Mouse (Mus musculus) hindbrain, embryonic 12.5 days (tissue): Measurements from ENCODE around the gene Bag3. TPM values are rescaled to one million over a fixed set of nuclear protein-coding genes. Genes with fewer than 3 reads are reported as not detected.
A peak's percentile ranks its signal among the peaks of the same experiment; 100 is the strongest.
"Not testable (repeated sequence)": the region's sequence is repeated elsewhere in the genome, so short reads cannot be mapped to it uniquely, and the experiment has no call there.

Experiments used
- ATAC-seq: fragments of 200-750 bp; cut with Nextera tagmentation; 2 replicates; pipeline ENCODE4 v1.8.0; 2017; ENCODE audit warnings: moderate TSS enrichment; ENCODE audit not compliant: low FRiP score
- H3K27ac ChIP-seq: fragments of 300-500 bp; sonication (generic); 2 replicates; pipeline ENCODE4 v1.5.1; 2016; ENCODE audit warnings: mild to moderate bottlenecking
- H3K27me3 ChIP-seq: fragments of 300-500 bp; sonication (generic); 2 replicates; pipeline ENCODE4 v1.6.1; 2016; ENCODE audit warnings: mild to moderate bottlenecking
- H3K36me3 ChIP-seq: fragments of 300-500 bp; sonication (generic); 2 replicates; pipeline ENCODE4 v1.6.1; 2016; ENCODE audit warnings: mild to moderate bottlenecking
- H3K4me1 ChIP-seq: fragments of 300-500 bp; sonication (generic); 2 replicates; pipeline ENCODE4 v1.6.1; 2016
- H3K4me2 ChIP-seq: fragments of 300-500 bp; sonication (generic); replicated peaks from 2 replicates; pipeline ENCODE4 v1.6.1; 2016; ENCODE audit warnings: mild to moderate bottlenecking
- H3K4me3 ChIP-seq: fragments of 300-500 bp; sonication (generic); 2 replicates; pipeline ENCODE4 v1.5.1; 2016; ENCODE audit warnings: mild to moderate bottlenecking
- H3K9ac ChIP-seq: fragments of 300-500 bp; sonication (generic); 2 replicates; pipeline ENCODE4 v1.6.1; 2016; ENCODE audit warnings: mild to moderate bottlenecking, moderate library complexity
- H3K9me3 ChIP-seq: fragments of 300-500 bp; sonication (generic); replicated peaks from 2 replicates; pipeline ENCODE4 v1.6.1; 2016; ENCODE audit warnings: mild to moderate bottlenecking
- WGBS: fragments of 180-500 bp; shearing (Covaris S2); methylation state at CpG from one replicate; pipeline ENCODE4 v1.1.7; 2016; 5-methylcytosine and 5-hydroxymethylcytosine counted together
- polyA plus RNA-seq: library from polyadenylated mRNA; unstranded; fragments of >200 nt; fragmentation: Nextera tagmentation; extraction: Ambion mirVana; gene quantifications from 2 replicates; pipeline ENCODE4 v1.2.1, GENCODE M21; 2016

Gene Bag3
- polyA plus RNA-seq, 1 experiment from 2014 or later = 6.4 TPM

GRCm38 (mm10) chr7:128551087-128551457 is 27.7 kb downstream of the Bag3 start:
- no peak for ATAC-seq
- H3K4me1 ChIP-seq = peaks cover 28% of the 10 kb centered on the region
- H3K27me3 ChIP-seq = no peaks in the 10 kb centered on the region
- 61% methylated on average over 3 of the region's 3 CpGs for WGBS
- no peak overlapping the region for H3K9ac ChIP-seq
- no peaks in the 10 kb centered on the region for H3K9me3 ChIP-seq
- no peak overlapping the region for H3K4me3 ChIP-seq
- peak overlapping the region; percentile 68; the same call in 1 of the 2 replicates for H3K27ac ChIP-seq
- peaks cover 5% of the 10 kb centered on the region; the same call in 1 of the 2 replicates for H3K36me3 ChIP-seq
- H3K4me2 ChIP-seq = no peak overlapping the region

- no peaks in the 10 kb centered on the region for H3K9me3 ChIP-seq
- WGBS = 45% methylated on average over 3 of the region's 3 CpGs
- no peak overlapping the region for H3K9ac ChIP-seq
- no peak for ATAC-seq
- H3K4me3 ChIP-seq = no peak overlapping the region
- no peak overlapping the region for H3K4me2 ChIP-seq
- H3K27me3 ChIP-seq = no peaks in the 10 kb centered on the region
- no peak overlapping the region for H3K27ac ChIP-seq
- no peaks in the 10 kb centered on the region for H3K36me3 ChIP-seq
- peaks cover 28% of the 10 kb centered on the region for H3K4me1 ChIP-seq
These were observed 29.8 kb downstream of the Bag3 start for GRCm38 (mm10) chr7:128553105-128553705.

GRCm38 (mm10) chr7:128554502-128554901 is 31.1 kb downstream of the Bag3 start:
- 83% methylated on average over 6 of the region's 6 CpGs for WGBS
- no peak for ATAC-seq

DNA sequence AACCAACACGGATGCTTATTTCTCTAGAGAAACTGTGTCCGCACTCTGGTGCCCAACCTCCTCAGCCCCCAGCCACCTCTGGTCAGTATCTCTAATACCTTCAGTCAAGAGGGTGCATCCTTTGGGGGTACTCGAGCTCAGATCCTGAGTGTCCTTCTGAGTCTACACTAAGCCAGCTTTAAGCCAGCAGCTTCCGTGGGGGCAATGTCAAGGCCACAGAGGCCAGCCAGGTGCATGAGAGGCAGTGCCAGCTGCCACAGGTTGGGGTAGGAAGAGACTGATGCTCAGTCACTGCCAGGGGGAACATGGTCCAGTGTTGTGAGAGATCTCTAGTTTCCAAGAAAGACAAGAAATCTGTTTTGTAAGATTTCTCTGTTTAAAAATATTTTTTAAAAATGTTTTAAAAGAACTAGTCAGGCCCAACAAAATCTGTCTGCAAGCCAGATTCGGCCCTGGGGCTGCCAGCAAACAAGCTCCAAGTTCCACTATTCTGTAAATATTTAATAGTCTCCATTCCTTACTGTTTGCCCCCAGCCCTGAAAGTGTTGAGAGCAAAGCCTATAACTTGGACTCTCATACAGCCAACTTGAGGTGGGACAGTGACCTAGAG is 31.8 kb downstream of the Bag3 start:
- ATAC-seq = no peak
- H3K9ac ChIP-seq = no peak overlapping the region
- peaks cover 17% of the 10 kb centered on the region for H3K4me1 ChIP-seq
- H3K4me3 ChIP-seq = no peak overlapping the region
- H3K9me3 ChIP-seq = no peaks in the 10 kb centered on the region
- no peak overlapping the region for H3K4me2 ChIP-seq
- H3K36me3 ChIP-seq = no peaks in the 10 kb centered on the region
- no peak overlapping the region for H3K27ac ChIP-seq
- 82% methylated on average over 5 of the region's 5 CpGs for WGBS
- H3K27me3 ChIP-seq = no peaks in the 10 kb centered on the region

More at GRCm38 (mm10) chr7:128554502-128554901, 31.1 kb downstream of the Bag3 start:
- Histone ChIP-seq H3K27ac (no peak overlapping the region), H3K4me1 (peaks cover 24% of the 10 kb centered on the region), H3K4me2 (no peak overlapping the region), H3K36me3 (no peaks in the 10 kb centered on the region), H3K27me3 (no peaks in the 10 kb centered on the region), H3K4me3 (no peak overlapping the region), H3K9ac (no peak overlapping the region), H3K9me3 (no peaks in the 10 kb centered on the region)

DNA sequence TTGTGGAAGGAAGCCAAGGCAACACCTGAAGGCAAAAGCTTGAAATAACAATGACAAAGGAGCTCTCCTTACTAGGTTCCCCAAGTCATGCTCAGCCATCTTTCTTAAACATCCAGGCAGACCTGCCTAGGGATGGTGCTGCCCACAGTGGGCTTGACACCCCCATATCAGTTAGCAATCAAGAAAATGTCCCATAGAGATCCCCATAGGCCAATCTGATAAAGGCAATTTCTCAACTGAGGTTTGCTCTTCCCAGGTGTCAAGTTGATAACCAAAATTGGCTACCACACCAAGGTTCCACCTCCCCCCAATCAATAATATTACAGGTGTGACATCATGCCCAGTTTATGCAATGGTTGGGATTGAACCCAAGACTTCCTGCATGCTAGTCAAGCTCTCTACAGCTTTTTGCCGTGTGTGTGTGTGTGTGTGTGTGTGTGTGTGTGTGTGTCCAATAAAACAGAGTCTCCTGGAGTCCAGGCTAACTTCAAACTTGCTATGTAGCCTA is 33.6 kb downstream of the Bag3 start:
- Histone ChIP-seq H3K4me1 (0 out of 2 replicates have a peak, but pooled peaks cover 3% of the 10 kb centered on the region), H3K36me3 (no peaks in the 10 kb centered on the region), H3K27ac (no peak overlapping the region), H3K27me3 (no peaks in the 10 kb centered on the region), H3K4me3 (no peak overlapping the region), H3K9ac (no peak overlapping the region), H3K9me3 (no peaks in the 10 kb centered on the region), H3K4me2 (no peak overlapping the region)
- no peak for ATAC-seq
- 77% methylated on average over 1 of the region's 1 CpGs for WGBS

- H3K4me2 ChIP-seq = no peak overlapping the region
- H3K9ac ChIP-seq = no peak overlapping the region
- no peaks in the 10 kb centered on the region for H3K36me3 ChIP-seq
- H3K27me3 ChIP-seq = no peaks in the 10 kb centered on the region
- no peak overlapping the region for H3K27ac ChIP-seq
- no peaks in the 10 kb centered on the region for H3K4me1 ChIP-seq
- no peak for ATAC-seq
- H3K9me3 ChIP-seq = no peaks in the 10 kb centered on the region
- H3K4me3 ChIP-seq = no peak overlapping the region
- WGBS = 40% methylated on average over 4 of the region's 4 CpGs
These were observed 40.0 kb downstream of the Bag3 start for GRCm38 (mm10) chr7:128563373-128563772.

DNA sequence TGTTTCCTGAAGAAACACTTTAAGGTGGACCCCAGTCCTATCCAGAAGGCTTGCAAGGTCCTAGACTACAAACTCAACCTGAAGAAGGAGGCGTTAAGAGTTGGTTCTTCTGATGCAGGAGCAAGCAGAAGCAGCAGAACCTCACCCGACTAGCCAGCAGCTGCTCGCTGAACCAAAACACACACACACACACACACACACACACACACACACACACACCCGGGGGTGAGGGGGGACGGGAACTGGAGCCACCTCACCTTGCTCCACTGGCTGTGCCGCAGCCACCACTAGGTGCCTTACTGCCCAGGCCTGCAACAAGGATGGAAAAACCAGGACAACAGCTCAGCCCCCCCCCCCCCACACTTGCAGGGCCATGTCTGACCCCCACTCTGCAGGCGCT is 42.9 kb downstream of the Bag3 start:
- 80% methylated on average over 5 of the region's 7 CpGs for WGBS
- H3K36me3 ChIP-seq = no peaks in the 10 kb centered on the region
- H3K4me3 ChIP-seq = no peak overlapping the region
- no peak for ATAC-seq
- H3K4me1 ChIP-seq = no peaks in the 10 kb centered on the region
- H3K9me3 ChIP-seq = no peaks in the 10 kb centered on the region
- H3K27me3 ChIP-seq = no peaks in the 10 kb centered on the region
- no peak overlapping the region for H3K9ac ChIP-seq
- no peak overlapping the region for H3K4me2 ChIP-seq
- H3K27ac ChIP-seq = no peak overlapping the region

DNA sequence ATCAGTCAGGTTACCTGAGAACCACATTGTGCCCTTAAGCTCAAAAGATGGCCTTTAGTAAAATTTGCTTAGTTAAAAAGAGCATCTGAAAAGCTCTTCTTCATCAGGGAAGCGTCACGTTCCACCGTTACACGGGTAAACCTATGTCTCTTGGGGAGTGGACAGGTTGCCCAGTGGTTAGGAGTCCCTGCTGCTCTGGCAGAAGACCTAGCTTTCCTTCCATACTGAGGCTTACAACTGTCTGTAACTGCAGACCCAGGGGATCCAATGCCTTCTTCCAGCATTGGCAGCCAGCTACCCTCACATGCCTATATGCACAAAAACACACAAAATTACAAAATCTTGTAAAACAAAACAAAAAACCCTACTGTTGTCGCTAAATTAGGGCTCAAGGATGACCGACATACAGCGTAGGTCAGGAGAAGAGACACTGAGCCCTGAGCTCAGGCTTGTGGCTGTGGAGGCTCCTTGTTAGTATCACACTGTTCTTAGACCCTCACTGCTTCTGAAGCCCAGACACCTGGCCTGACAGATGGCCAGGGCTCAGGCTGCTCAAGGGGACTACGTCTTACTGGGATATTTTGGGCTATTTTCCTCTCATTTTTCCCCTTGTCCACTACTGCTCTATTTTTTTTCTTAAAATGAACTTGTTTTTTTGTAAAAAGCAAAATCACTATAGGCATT is 44.3 kb downstream of the Bag3 start:
- H3K27ac ChIP-seq = no peak overlapping the region
- H3K9me3 ChIP-seq = no peaks in the 10 kb centered on the region
- no peak overlapping the region for H3K4me3 ChIP-seq
- no peak overlapping the region for H3K4me2 ChIP-seq
- H3K36me3 ChIP-seq = no peaks in the 10 kb centered on the region
- no peak for ATAC-seq
- no peaks in the 10 kb centered on the region for H3K4me1 ChIP-seq
- H3K9ac ChIP-seq = no peak overlapping the region
- WGBS = 90% methylated on average over 8 of the region's 8 CpGs
- no peaks in the 10 kb centered on the region for H3K27me3 ChIP-seq

DNA sequence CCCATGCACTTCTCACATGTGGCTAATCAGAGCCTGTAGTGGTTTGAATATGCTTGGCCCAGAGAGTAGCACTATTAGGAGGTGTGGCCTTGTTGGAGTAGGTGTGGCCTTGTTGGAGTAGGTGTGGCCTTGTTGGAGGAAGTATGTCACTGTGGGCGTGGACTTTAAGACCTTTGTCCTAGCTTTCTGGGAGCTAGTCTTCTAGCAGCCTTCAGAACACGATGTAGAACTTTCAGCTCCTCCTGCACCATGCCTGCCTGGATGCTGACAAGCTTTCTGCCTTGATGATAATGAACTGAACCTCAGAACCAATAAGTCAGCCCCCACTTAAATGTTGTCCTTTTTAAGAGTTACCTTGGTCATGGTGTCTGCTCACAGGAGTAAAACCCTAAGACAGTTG is 46.0 kb downstream of the Bag3 start:
- H3K4me3 ChIP-seq, H3K4me1 ChIP-seq, ATAC-seq, H3K4me2 ChIP-seq, H3K27me3 ChIP-seq, H3K36me3 ChIP-seq, H3K9ac ChIP-seq, H3K9me3 ChIP-seq, H3K27ac ChIP-seq: not testable (repeated sequence)
- WGBS = 96% methylated on average over 2 of the region's 2 CpGs

GRCm38 (mm10) chr7:128569987-128570656 is 46.7 kb downstream of the Bag3 start:
- no peak for ATAC-seq
- no peaks in the 10 kb centered on the region for H3K4me1 ChIP-seq
- H3K9ac ChIP-seq = no peak overlapping the region
- no peak overlapping the region for H3K27ac ChIP-seq
- no peaks in the 10 kb centered on the region for H3K36me3 ChIP-seq
- H3K9me3 ChIP-seq = no peaks in the 10 kb centered on the region
- H3K4me2 ChIP-seq = no peak overlapping the region
- H3K4me3 ChIP-seq = no peak overlapping the region
- no peaks in the 10 kb centered on the region for H3K27me3 ChIP-seq
- WGBS = 92% methylated on average over 8 of the region's 8 CpGs

DNA sequence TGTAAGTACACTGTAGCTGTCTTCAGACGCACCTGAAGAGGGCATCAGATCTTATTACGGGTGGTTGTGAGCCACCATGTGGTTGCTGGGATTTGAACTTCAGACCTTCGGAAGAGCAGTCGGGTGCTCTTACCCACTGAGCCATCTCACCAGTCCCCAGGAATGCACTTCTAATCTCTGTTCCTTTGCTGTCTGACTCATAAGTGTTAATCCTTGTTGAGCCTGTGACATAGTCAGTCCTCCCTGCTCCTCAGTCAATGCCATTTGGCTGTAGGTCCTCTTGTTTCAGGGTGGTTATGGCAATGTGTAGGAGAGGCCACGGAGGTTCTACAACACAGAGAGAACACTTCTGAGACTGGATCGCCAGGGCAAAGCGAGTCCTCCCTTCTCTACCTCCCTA is 47.2 kb downstream of the Bag3 start:
- H3K4me3 ChIP-seq, H3K9me3 ChIP-seq, H3K9ac ChIP-seq, ATAC-seq, H3K4me1 ChIP-seq, H3K27me3 ChIP-seq, H3K27ac ChIP-seq, H3K4me2 ChIP-seq, H3K36me3 ChIP-seq: not testable (repeated sequence)
- WGBS = 92% methylated on average over 7 of the region's 7 CpGs

DNA sequence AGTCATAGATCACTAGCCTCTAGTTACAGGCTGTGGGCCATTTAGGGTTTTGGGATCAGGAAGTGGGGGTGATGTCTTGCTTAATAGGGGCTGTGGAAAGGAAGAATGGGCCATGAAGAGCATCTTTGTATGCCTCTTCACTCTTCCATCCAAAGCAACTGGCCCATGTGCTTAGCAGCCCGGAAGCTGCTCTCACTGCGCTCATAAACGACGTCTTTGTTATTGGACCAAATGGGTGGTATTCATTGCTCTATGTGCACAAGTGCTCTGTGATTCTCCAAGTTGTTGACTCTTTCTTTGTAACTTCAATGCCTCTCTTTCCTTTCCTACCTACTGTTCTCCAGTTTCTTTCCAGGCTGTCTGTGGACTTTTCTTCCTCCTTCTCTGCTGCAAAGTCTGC is 48.6 kb downstream of the Bag3 start:
- H3K4me1 ChIP-seq = no peaks in the 10 kb centered on the region
- no peak overlapping the region for H3K9ac ChIP-seq
- H3K4me3 ChIP-seq = no peak overlapping the region
- no peaks in the 10 kb centered on the region for H3K27me3 ChIP-seq
- 86% methylated on average over 4 of the region's 4 CpGs for WGBS
- no peaks in the 10 kb centered on the region for H3K9me3 ChIP-seq
- ATAC-seq = no peak
- H3K36me3 ChIP-seq = no peaks in the 10 kb centered on the region
- H3K4me2 ChIP-seq = no peak overlapping the region
- no peak overlapping the region for H3K27ac ChIP-seq
